9 mouse cellular contexts compared by ENCODE assay signal in genomic region chr3:101577361-101577760, GRCm38 (mm10). TPM values are rescaled to one million over a fixed set of nuclear protein-coding genes. Genes with fewer than 3 reads are reported as not detected.
DNase-seq lines count a peak whose midpoint lies in the region; ATAC-seq and TF ChIP-seq lines count a peak whose summit lies in the region.
"Had no signal": no experiment of that assay in that cellular context is flagged by ENCODE, and none has a peak within 500 bp of the region (broad histone marks: within the 10 kb centered on the region; RNA-seq: fewer than 3 reads in every experiment).

No protein-coding gene starts in this region.

- 58% methylated on average over 5 of the region's 5 CpGs for WGBS in heart, embryonic 11.5 days (ENCODE audit: insufficient replicate concordance)
- 55% methylated on average over 5 of the region's 5 CpGs for WGBS in heart, embryonic 15.5 days

- no peak overlapping the region for H3K9ac ChIP-seq in heart, embryonic 11.5 days (ENCODE audit: low read depth, low read length)
- no peak overlapping the region for H3K9ac ChIP-seq in heart, embryonic 15.5 days

- H3K4me2 ChIP-seq in heart, embryonic 11.5 days = no peak overlapping the region
- H3K4me2 ChIP-seq in heart, embryonic 15.5 days = no peak overlapping the region

- H3K27me3 ChIP-seq in heart, embryonic 11.5 days (ENCODE audit: control insufficient read depth, insufficient read depth, low read length) = no peaks in the 10 kb centered on the region
- H3K27me3 ChIP-seq in heart, embryonic 15.5 days = no peaks in the 10 kb centered on the region
- H3K27me3 ChIP-seq: CH12.LX had no signal

- no peak overlapping the region for H3K27ac ChIP-seq in heart, embryonic 11.5 days (ENCODE audit: low read depth, low read length)
- H3K27ac ChIP-seq in heart, embryonic 15.5 days = peak overlapping the region; percentile 40; the same call in 1 of the 2 replicates

- DNase-seq in heart, adult 18-20 months = peak; percentile 49 to 71
- DNase-seq in brain, embryonic 14.5 days (ENCODE audit: low read depth) = peak; percentile 79
- DNase-seq in lung, postnatal 36 days = peak; percentile 86
- no peak for DNase-seq in c-Kit-positive CD71-positive TER-119-positive erythroid progenitor cells, embryonic 14.5 days (ENCODE audit: low spot score)
- DNase-seq in urinary bladder, postnatal 36 days (ENCODE audit: low spot score in 2 of 2) = no peak
- no peak for DNase-seq in yolk sac, embryonic 10.5 days (ENCODE audit: low spot score)

- peaks cover 15% of the 10 kb centered on the region for H3K4me1 ChIP-seq in heart, embryonic 11.5 days (ENCODE audit: control insufficient read depth, insufficient read depth, low read length)
- peaks cover 10% of the 10 kb centered on the region for H3K4me1 ChIP-seq in heart, embryonic 15.5 days (replicated peaks)

- no peak for ATAC-seq in heart, embryonic 11.5 days (replicated peaks; ENCODE audit: insufficient number of reproducible peaks, low FRiP score, low TSS enrichment)
- peak; percentile 45; the same call in 1 of the 2 replicates for ATAC-seq in heart, embryonic 15.5 days (replicated peaks; ENCODE audit: insufficient number of reproducible peaks, insufficient read depth, low FRiP score, low read depth)

- H3K36me3 ChIP-seq in heart, embryonic 11.5 days (ENCODE audit: control insufficient read depth, insufficient read depth, low read length) = peaks cover 58% of the 10 kb centered on the region
- H3K36me3 ChIP-seq in heart, embryonic 15.5 days = peaks cover 72% of the 10 kb centered on the region

- TF ChIP-seq POLR2A in brain, embryonic 14.5 days (IDR thresholded peaks at IDR 0.05; ENCODE audit: borderline replicate concordance, extremely low read depth, insufficient read depth, insufficient read length, poor library complexity, severe bottlenecking) = no peak

- H3K9me3 ChIP-seq in heart, embryonic 11.5 days (replicated peaks; ENCODE audit: control insufficient read depth, low read length) = no peaks in the 10 kb centered on the region
- H3K9me3 ChIP-seq in heart, embryonic 15.5 days (replicated peaks) = no peaks in the 10 kb centered on the region

- TF ChIP-seq CTCF in brain, embryonic 14.5 days (IDR thresholded peaks at IDR 0.05; ENCODE audit: borderline replicate concordance, extremely low read depth, insufficient read depth, insufficient read length) = no peak

- no peak overlapping the region for H3K4me3 ChIP-seq in heart, embryonic 11.5 days (ENCODE audit: low read depth, low read length)
- no peak overlapping the region for H3K4me3 ChIP-seq in heart, embryonic 15.5 days

RNA-seq across cellular contexts. Expression of gene Atp1a1, which starts 27.1 kb away (rescaled TPM):
- 100 to 1,000 TPM; 711 to 790 TPM for total RNA-seq in heart, adult 18-20 months (2021)
- 404 and 434 TPM in 2 replicates for polyA plus RNA-seq in heart, embryonic 11.5 days (2014; fragmentation: Nextera tagmentation; extraction: Ambion mirVana)
- 118 and 129 TPM in 2 replicates for polyA plus RNA-seq in brain, embryonic 14.5 days (2012; rRNA removed)
- polyA plus RNA-seq in heart, embryonic 15.5 days (2015; fragmentation: Nextera tagmentation; extraction: Ambion mirVana) = 270 and 271 TPM in 2 replicates

Comparison
In these comparisons a context has a peak if more than half of its experiments do, and no peak if none do; other contexts are left out.
1. DNase-seq: peak in heart, adult 18-20 months (2 of 2), brain, embryonic 14.5 days (single experiment) and lung, postnatal 36 days (single experiment); none in c-Kit-positive CD71-positive TER-119-positive erythroid progenitor cells, embryonic 14.5 days (single experiment), urinary bladder, postnatal 36 days (0 of 2) and yolk sac, embryonic 10.5 days (single experiment).